Mouse (Mus musculus): ENCODE measurements at regions not wholly inside any gene's neighbourhood (a gene's known extent, or its start where the extent isn't known, plus 50 kb on each side); places are given as distances from the start of the nearest gene placed in this dataset.
A peak's percentile ranks its signal among the peaks of the same experiment; 100 is the strongest.

- no peaks in the 10 kb centered on the region for H3K9me3 ChIP-seq (ENCODE audit: control insufficient read depth)
- H3K36me3 ChIP-seq (ENCODE audit: control insufficient read depth, insufficient read depth): no peaks in the 10 kb centered on the region
- no peak overlapping the region for H3K4me3 ChIP-seq (ENCODE audit: low read depth, low read length)
- H3K4me2 ChIP-seq (replicated peaks; ENCODE audit: low read depth): no peak overlapping the region
- no peaks in the 10 kb centered on the region for H3K4me1 ChIP-seq (replicated peaks; ENCODE audit: control insufficient read depth, insufficient read depth, low read length)
- ATAC-seq: no peak
- no peak overlapping the region for H3K27ac ChIP-seq (ENCODE audit: low read depth, low read length)
- no peak overlapping the region for H3K9ac ChIP-seq (ENCODE audit: low read depth, low read length)
- H3K27me3 ChIP-seq (replicated peaks; ENCODE audit: control insufficient read depth, insufficient read depth, low read length): no peaks in the 10 kb centered on the region
- TF ChIP-seq CTCF (IDR thresholded peaks at IDR 0.05; ENCODE audit: low read depth): no peak
These were observed 830.4 kb upstream of the Nr2f1 start for GRCm38 (mm10) chr13:79029974-79030373.

- no peak for ATAC-seq
- Histone ChIP-seq H3K27ac (ENCODE audit: low read depth, low read length) (no peak overlapping the region), H3K4me2 (replicated peaks; ENCODE audit: low read depth) (no peak overlapping the region), H3K27me3 (replicated peaks; ENCODE audit: control insufficient read depth, insufficient read depth, low read length) (no peaks in the 10 kb centered on the region), H3K9ac (ENCODE audit: low read depth, low read length) (no peak overlapping the region), H3K9me3 (ENCODE audit: control insufficient read depth) (no peaks in the 10 kb centered on the region), H3K36me3 (ENCODE audit: control insufficient read depth, insufficient read depth) (no peaks in the 10 kb centered on the region), H3K4me1 (replicated peaks; ENCODE audit: control insufficient read depth, insufficient read depth, low read length) (no peaks in the 10 kb centered on the region), H3K4me3 (ENCODE audit: low read depth, low read length) (no peak overlapping the region)
- peak; percentile 72 for TF ChIP-seq CTCF (IDR thresholded peaks at IDR 0.05; ENCODE audit: low read depth)
- 55% methylated on average over 4 of the region's 4 CpGs for WGBS
These were observed 828.6 kb upstream of the Nr2f1 start for GRCm38 (mm10) chr13:79027877-79028760.

- no peak overlapping the region for H3K4me2 ChIP-seq (replicated peaks; ENCODE audit: low read depth)
- no peaks in the 10 kb centered on the region for H3K27me3 ChIP-seq (replicated peaks; ENCODE audit: control insufficient read depth, insufficient read depth, low read length)
- no peaks in the 10 kb centered on the region for H3K9me3 ChIP-seq (ENCODE audit: control insufficient read depth)
- no peak for TF ChIP-seq CTCF (IDR thresholded peaks at IDR 0.05; ENCODE audit: low read depth)
- 67% methylated on average over 1 of the region's 1 CpGs for WGBS
- H3K36me3 ChIP-seq (ENCODE audit: control insufficient read depth, insufficient read depth): no peaks in the 10 kb centered on the region
- ATAC-seq: no peak
- H3K27ac ChIP-seq (ENCODE audit: low read depth, low read length): no peak overlapping the region
- no peak overlapping the region for H3K4me3 ChIP-seq (ENCODE audit: low read depth, low read length)
- no peaks in the 10 kb centered on the region for H3K4me1 ChIP-seq (replicated peaks; ENCODE audit: control insufficient read depth, insufficient read depth, low read length)
- no peak overlapping the region for H3K9ac ChIP-seq (ENCODE audit: low read depth, low read length)
These were observed 826.1 kb upstream of the Nr2f1 start for GRCm38 (mm10) chr13:79025645-79026044.

GRCm38 (mm10) chr13:79018051-79018450, 818.5 kb upstream of the Nr2f1 start:
- 82% methylated on average over 2 of the region's 2 CpGs for WGBS
- no peak for TF ChIP-seq CTCF (IDR thresholded peaks at IDR 0.05; ENCODE audit: low read depth)

GRCm38 (mm10) chr13:79003313-79003712, 803.8 kb upstream of the Nr2f1 start:
- no peak for TF ChIP-seq CTCF (IDR thresholded peaks at IDR 0.05; ENCODE audit: low read depth)
- Histone ChIP-seq H3K9me3 (ENCODE audit: control insufficient read depth) (no peaks in the 10 kb centered on the region), H3K27me3 (replicated peaks; ENCODE audit: control insufficient read depth, insufficient read depth, low read length) (no peaks in the 10 kb centered on the region), H3K9ac (ENCODE audit: low read depth, low read length) (no peak overlapping the region), H3K36me3 (ENCODE audit: control insufficient read depth, insufficient read depth) (no peaks in the 10 kb centered on the region), H3K27ac (ENCODE audit: low read depth, low read length) (no peak overlapping the region), H3K4me3 (ENCODE audit: low read depth, low read length) (no peak overlapping the region), H3K4me1 (replicated peaks; ENCODE audit: control insufficient read depth, insufficient read depth, low read length) (no peaks in the 10 kb centered on the region), H3K4me2 (replicated peaks; ENCODE audit: low read depth) (no peak overlapping the region)
- peak; percentile 67 for ATAC-seq
- 21% methylated on average over 1 of the region's 1 CpGs for WGBS

More at GRCm38 (mm10) chr13:79018051-79018450, 818.5 kb upstream of the Nr2f1 start:
- Histone ChIP-seq H3K4me2 (replicated peaks; ENCODE audit: low read depth) (no peak overlapping the region), H3K4me3 (ENCODE audit: low read depth, low read length) (no peak overlapping the region), H3K27me3 (replicated peaks; ENCODE audit: control insufficient read depth, insufficient read depth, low read length) (no peaks in the 10 kb centered on the region), H3K36me3 (ENCODE audit: control insufficient read depth, insufficient read depth) (no peaks in the 10 kb centered on the region), H3K9me3 (ENCODE audit: control insufficient read depth) (no peaks in the 10 kb centered on the region), H3K27ac (ENCODE audit: low read depth, low read length) (no peak overlapping the region), H3K4me1 (replicated peaks; ENCODE audit: control insufficient read depth, insufficient read depth, low read length) (no peaks in the 10 kb centered on the region), H3K9ac (ENCODE audit: low read depth, low read length) (no peak overlapping the region)
- ATAC-seq: no peak

GRCm38 (mm10) chr13:78998855-78999254, 799.3 kb upstream of the Nr2f1 start:
- H3K9ac ChIP-seq (ENCODE audit: low read depth, low read length): no peak overlapping the region
- H3K4me3 ChIP-seq (ENCODE audit: low read depth, low read length): no peak overlapping the region
- H3K4me1 ChIP-seq (replicated peaks; ENCODE audit: control insufficient read depth, insufficient read depth, low read length): no peaks in the 10 kb centered on the region
- TF ChIP-seq CTCF (IDR thresholded peaks at IDR 0.05; ENCODE audit: low read depth): no peak
- H3K36me3 ChIP-seq (ENCODE audit: control insufficient read depth, insufficient read depth): no peaks in the 10 kb centered on the region
- no peak for ATAC-seq
- no peak overlapping the region for H3K27ac ChIP-seq (ENCODE audit: low read depth, low read length)
- H3K27me3 ChIP-seq (replicated peaks; ENCODE audit: control insufficient read depth, insufficient read depth, low read length): no peaks in the 10 kb centered on the region
- WGBS: 37% methylated on average over 2 of the region's 2 CpGs
- H3K9me3 ChIP-seq (ENCODE audit: control insufficient read depth): no peaks in the 10 kb centered on the region
- H3K4me2 ChIP-seq (replicated peaks; ENCODE audit: low read depth): no peak overlapping the region
